Mouse (Mus musculus) C2C12 (cell line): ENCODE results near the gene Cfap97d1. TPM values are rescaled to one million over a fixed set of nuclear protein-coding genes. Genes with fewer than 3 reads are reported as not detected.

Experiments used
- H3K27me3 ChIP-seq: one replicate; pipeline ENCODE4 v1.6.1; 2011; ENCODE audit not compliant: control insufficient read depth, insufficient read depth, insufficient read length
- H3K36me3 ChIP-seq: one replicate; pipeline ENCODE4 v1.6.1; 2011; ENCODE audit not compliant: control insufficient read depth, insufficient read depth
- H3K4me3 ChIP-seq: one replicate; pipeline ENCODE4 v1.5.1; 2011; ENCODE audit warnings: mild to moderate bottlenecking, control low read depth; ENCODE audit not compliant: poor library complexity, insufficient read depth, severe bottlenecking
- H3K79me2 ChIP-seq: one replicate; pipeline ENCODE4 v1.6.1; 2011; ENCODE audit not compliant: control insufficient read depth, insufficient read depth
- H3K79me3 ChIP-seq: one replicate; pipeline ENCODE4 v1.6.1; 2011; ENCODE audit warnings: low read depth, control low read depth
- H3ac ChIP-seq: one replicate; pipeline ENCODE3; 2011; ENCODE audit warnings: low read depth; ENCODE audit not compliant: control insufficient read depth, insufficient read length
- CEBPB ChIP-seq: IDR thresholded peaks from one replicate; pipeline ENCODE4 v1.6.1; 2011; ENCODE audit warnings: low read depth, mild to moderate bottlenecking, control low read depth, moderate library complexity
- CTCF ChIP-seq: IDR thresholded peaks from one replicate; pipeline ENCODE4 v1.5.1; 2011; ENCODE audit not compliant: control insufficient read depth, insufficient read depth, insufficient read length
- FOSL1 ChIP-seq: IDR thresholded peaks from one replicate; pipeline ENCODE4 v1.8.0; 2011; ENCODE audit warnings: mild to moderate bottlenecking, low read length; ENCODE audit not compliant: poor library complexity, insufficient read depth, severe bottlenecking
- MAX ChIP-seq: IDR thresholded peaks from one replicate; pipeline ENCODE4 v1.6.1; 2011; ENCODE audit warnings: mild to moderate bottlenecking, control low read depth
- MYOD1 ChIP-seq: IDR thresholded peaks from one replicate; pipeline ENCODE4 v1.6.1; 2011; ENCODE audit warnings: low read depth; ENCODE audit not compliant: control insufficient read depth, insufficient read length
- MYOG ChIP-seq: IDR thresholded peaks from one replicate; pipeline ENCODE4 v1.6.1; 2011; ENCODE audit not compliant: control insufficient read depth, insufficient read length; ENCODE audit errors: extremely low read depth
- USF1 ChIP-seq: IDR thresholded peaks from one replicate; pipeline ENCODE4 v1.6.1; 2011; ENCODE audit warnings: low read depth, mild to moderate bottlenecking, control low read depth, moderate library complexity
- polyA plus RNA-seq: library from polyadenylated mRNA; unstranded; fragments of >200 nt; fragmentation: generic; extraction: Trizol; gene quantifications from one replicate; pipeline ENCODE4 v1.2.1, GENCODE M21; 2012; ENCODE audit warnings: missing spikeins

Gene Cfap97d1
- polyA plus RNA-seq, 1 experiment: not detected

GRCm38 (mm10) chr11:101974181-101974580 is 9.9 kb upstream of the Cfap97d1 start:
- TF ChIP-seq CEBPB (no peak), MAX (no peak), FOSL1 (no peak), MYOG (no peak), USF1 (no peak), MYOD1 (no peak)
- no peaks in the 10 kb centered on the region for H3K27me3 ChIP-seq
- no peaks in the 10 kb centered on the region for H3K79me2 ChIP-seq
- H3ac ChIP-seq: no peak overlapping the region
- peaks cover 29% of the 10 kb centered on the region for H3K36me3 ChIP-seq
- H3K79me3 ChIP-seq: no peaks in the 10 kb centered on the region
- H3K4me3 ChIP-seq: no peak overlapping the region

- Histone ChIP-seq H3K36me3 (peaks cover 36% of the 10 kb centered on the region), H3K79me3 (no peaks in the 10 kb centered on the region), H3K79me2 (no peaks in the 10 kb centered on the region), H3ac (no peak overlapping the region), H3K27me3 (no peaks in the 10 kb centered on the region), H3K4me3 (no peak overlapping the region)
- TF ChIP-seq MYOD1: no peak
- TF ChIP-seq FOSL1: no peak
- no peak for TF ChIP-seq USF1
- no peak for TF ChIP-seq MAX
- TF ChIP-seq CTCF: no peak
- TF ChIP-seq MYOG: no peak
- TF ChIP-seq CEBPB: no peak
These were observed 9.2 kb upstream of the Cfap97d1 start for GRCm38 (mm10) chr11:101974923-101975322.

- Histone ChIP-seq H3ac (no peak overlapping the region), H3K4me3 (no peak overlapping the region), H3K27me3 (no peaks in the 10 kb centered on the region), H3K79me3 (no peaks in the 10 kb centered on the region), H3K36me3 (peaks cover 53% of the 10 kb centered on the region), H3K79me2 (peaks cover 5% of the 10 kb centered on the region)
- no peak for TF ChIP-seq USF1
- TF ChIP-seq MAX: no peak
- TF ChIP-seq MYOG: no peak
- no peak for TF ChIP-seq CTCF
- TF ChIP-seq FOSL1: no peak
These were observed 7.1 kb upstream of the Cfap97d1 start for GRCm38 (mm10) chr11:101976949-101977348.

- Histone ChIP-seq H3K79me3 (peaks cover 14% of the 10 kb centered on the region), H3K4me3 (no peak overlapping the region), H3K36me3 (peaks cover 47% of the 10 kb centered on the region), H3K27me3 (no peaks in the 10 kb centered on the region), H3K79me2 (peaks cover 24% of the 10 kb centered on the region), H3ac (no peak overlapping the region)
- TF ChIP-seq MYOG: no peak
- no peak for TF ChIP-seq MAX
- no peak for TF ChIP-seq MYOD1
- TF ChIP-seq CTCF: no peak
These were observed 4.9 kb upstream of the Cfap97d1 start for GRCm38 (mm10) chr11:101979140-101979539.

- Histone ChIP-seq H3ac (no peak overlapping the region), H3K4me3 (no peak overlapping the region), H3K36me3 (peaks cover 43% of the 10 kb centered on the region), H3K79me2 (peaks cover 24% of the 10 kb centered on the region), H3K79me3 (peaks cover 14% of the 10 kb centered on the region), H3K27me3 (no peaks in the 10 kb centered on the region)
- TF ChIP-seq CEBPB (no peak), MAX (no peak), MYOG (no peak), USF1 (no peak), FOSL1 (no peak), MYOD1 (no peak), CTCF (no peak)
These were observed 3.4 kb upstream of the Cfap97d1 start for GRCm38 (mm10) chr11:101980603-101981157.

- Histone ChIP-seq H3K79me2 (peaks cover 24% of the 10 kb centered on the region), H3K79me3 (peaks cover 14% of the 10 kb centered on the region), H3ac (no peak overlapping the region), H3K27me3 (no peaks in the 10 kb centered on the region), H3K4me3 (no peak overlapping the region), H3K36me3 (peaks cover 34% of the 10 kb centered on the region)
- TF ChIP-seq MYOD1 (no peak), MYOG (no peak), USF1 (no peak)
These were observed 2.2 kb upstream of the Cfap97d1 start for GRCm38 (mm10) chr11:101981850-101982249.
